Comparison of ENCODE assay signal across 8 mouse cellular contexts in genomic region chr11:72576111-72576465, GRCm38 (mm10). TPM values are rescaled to one million over a fixed set of nuclear protein-coding genes. Genes with fewer than 3 reads are reported as not detected.
DNase-seq lines count a peak whose midpoint lies in the region; ATAC-seq and TF ChIP-seq lines count a peak whose summit lies in the region.

No protein-coding gene starts in this region.

- H3K4me3 ChIP-seq in heart, embryonic 16.5 days (ENCODE audit: low read length) = peak overlapping the region; percentile 56
- H3K4me3 ChIP-seq in forebrain, postnatal 0 days (ENCODE audit: low read depth, low read length) = peak overlapping the region; percentile 24; the same call in 1 of the 2 replicates
- H3K4me3 ChIP-seq in midbrain, embryonic 10.5 days = peak overlapping the region; percentile 49

- H3K9ac ChIP-seq in heart, embryonic 16.5 days (ENCODE audit: low read length) = peak overlapping the region; percentile 62
- H3K9ac ChIP-seq in forebrain, postnatal 0 days = no peak overlapping the region

- peak overlapping the region; percentile 77 for H3K4me2 ChIP-seq in heart, embryonic 16.5 days (ENCODE audit: low read depth, low read length)
- H3K4me2 ChIP-seq in forebrain, postnatal 0 days (ENCODE audit: low read depth) = peak overlapping the region; percentile 53

- no peak for TF ChIP-seq CTCF in forebrain, postnatal 0 days (IDR thresholded peaks at IDR 0.05; ENCODE audit: low read depth)

- no peaks in the 10 kb centered on the region for H3K27me3 ChIP-seq in heart, embryonic 16.5 days (ENCODE audit: control insufficient read depth, insufficient read depth, low read length)
- no peaks in the 10 kb centered on the region for H3K27me3 ChIP-seq in forebrain, postnatal 0 days (ENCODE audit: insufficient read depth, low read length)
- peaks cover 28% of the 10 kb centered on the region for H3K27me3 ChIP-seq in midbrain, embryonic 10.5 days (ENCODE audit: low read depth, poor library complexity, severe bottlenecking)

- DNase-seq in heart, postnatal 25 days (ENCODE audit: low spot score) = no peak
- DNase-seq in NIH3T3 (ENCODE audit: low read depth) = peak; percentile 50
- DNase-seq in forebrain, postnatal 0 days = no peak
- no peak for DNase-seq in midbrain, embryonic 10.5 days (ENCODE audit: low spot score)
- no peak for DNase-seq in embryo, embryonic 11 days
- no peak for DNase-seq in right cerebral cortex, adult 2 months (ENCODE audit: low spot score in 2 of 2)
- DNase-seq in urinary bladder, adult 18-20 months (ENCODE audit: low spot score in 2 of 2) = no peak

- H3K9me3 ChIP-seq in heart, embryonic 16.5 days (replicated peaks; ENCODE audit: control insufficient read depth, low read length) = no peaks in the 10 kb centered on the region
- H3K9me3 ChIP-seq in forebrain, postnatal 0 days (ENCODE audit: low read length) = no peaks in the 10 kb centered on the region
- no peaks in the 10 kb centered on the region for H3K9me3 ChIP-seq in midbrain, embryonic 10.5 days (replicated peaks)

- H3K27ac ChIP-seq in heart, embryonic 16.5 days (ENCODE audit: low read length) = no peak overlapping the region
- H3K27ac ChIP-seq in forebrain, postnatal 0 days (ENCODE audit: low read depth, low read length) = no peak overlapping the region
- H3K27ac ChIP-seq in midbrain, embryonic 10.5 days (replicated peaks) = peak overlapping the region; percentile 73

- no peaks in the 10 kb centered on the region for H3K36me3 ChIP-seq in heart, embryonic 16.5 days (ENCODE audit: control insufficient read depth, insufficient read depth)
- H3K36me3 ChIP-seq in forebrain, postnatal 0 days (ENCODE audit: insufficient read depth) = no peaks in the 10 kb centered on the region
- no peaks in the 10 kb centered on the region for H3K36me3 ChIP-seq in midbrain, embryonic 10.5 days

- peaks cover 7% of the 10 kb centered on the region for H3K4me1 ChIP-seq in heart, embryonic 16.5 days (ENCODE audit: control insufficient read depth, insufficient read depth, low read length)
- no peaks in the 10 kb centered on the region for H3K4me1 ChIP-seq in forebrain, postnatal 0 days (ENCODE audit: insufficient read depth)
- peaks cover 16% of the 10 kb centered on the region for H3K4me1 ChIP-seq in midbrain, embryonic 10.5 days

- WGBS in heart, embryonic 16.5 days = 27% methylated on average over 7 of the region's 7 CpGs
- 21% methylated on average over 7 of the region's 7 CpGs for WGBS in forebrain, postnatal 0 days
- WGBS in midbrain, embryonic 10.5 days = 18% methylated on average over 7 of the region's 7 CpGs

- intact Hi-C loops in heart, postnatal 25 days (cut with DNase I) = no loop called here

- ATAC-seq in heart, embryonic 16.5 days (replicated peaks; ENCODE audit: extremely low read depth, insufficient read depth, low FRiP score) = no peak
- ATAC-seq in forebrain, postnatal 0 days = no peak

RNA-seq across cellular contexts. Expression of gene Spns3, which starts 25.8 kb away (rescaled TPM):
- 0.54 and 1.0 TPM in 2 replicates for polyA plus RNA-seq in heart, embryonic 16.5 days (2015; fragmentation: Nextera tagmentation; extraction: Ambion mirVana)
- not detected for total RNA-seq in heart, postnatal 25 days (2021)
- total RNA-seq in forebrain, postnatal 0 days (2014; rRNA removed) = 0.15 TPM in 1 of 2 replicates, not detected in the other
- 0.06 and 0.07 TPM in 2 replicates for polyA plus RNA-seq in forebrain, postnatal 0 days (2015; fragmentation: Nextera tagmentation; extraction: Ambion mirVana)
- 0.06 TPM in 1 of 2 replicates, not detected in the other for polyA plus RNA-seq in midbrain, embryonic 10.5 days (2016; fragmentation: Nextera tagmentation; extraction: Ambion mirVana)

RNA-seq across cellular contexts. Expression of gene Ube2g1, which starts 31.0 kb away (rescaled TPM):
- 59.2 and 67.2 TPM in 2 replicates for polyA plus RNA-seq in heart, embryonic 16.5 days (2015; fragmentation: Nextera tagmentation; extraction: Ambion mirVana)
- 10 to 100 TPM; 63.6 to 66.5 TPM for total RNA-seq in heart, postnatal 25 days (2021)
- total RNA-seq in forebrain, postnatal 0 days (2014; rRNA removed) = 56.4 and 61.2 TPM in 2 replicates
- polyA plus RNA-seq in forebrain, postnatal 0 days (2015; fragmentation: Nextera tagmentation; extraction: Ambion mirVana) = 76.8 and 82.1 TPM in 2 replicates
- polyA plus RNA-seq in midbrain, embryonic 10.5 days (2016; fragmentation: Nextera tagmentation; extraction: Ambion mirVana) = 90.6 and 94.0 TPM in 2 replicates
